Mouse (Mus musculus): Measurements from ENCODE around the gene 4931414P19Rik. TPM values are rescaled to one million over a fixed set of nuclear protein-coding genes. Genes with fewer than 3 reads are reported as not detected.

The 4931414P19Rik gene
- 5.3 TPM in 2 replicates for total RNA-seq (2017)

GRCm38 (mm10) chr14:54605752-54606321 lies at the start of gene 4931414P19Rik:
Gene 4931414P19Rik, minus strand, starts transcription at chr14:54605993.
- peak; percentile 19; the same call in 1 of the 2 replicates for ATAC-seq (replicated peaks; ENCODE audit: low read depth, poor library complexity, severe bottlenecking)

- ATAC-seq (replicated peaks; ENCODE audit: low read depth, poor library complexity, severe bottlenecking), result peak; percentile 95
These were observed 47.7 kb upstream of the 4931414P19Rik start for GRCm38 (mm10) chr14:54653496-54653895.

GRCm38 (mm10) chr14:54652787-54653186 lies 47.0 kb upstream of the 4931414P19Rik start:
- ATAC-seq (replicated peaks; ENCODE audit: low read depth, poor library complexity, severe bottlenecking), result no peak

GRCm38 (mm10) chr14:54651556-54651955 lies 45.8 kb upstream of the 4931414P19Rik start:
- ATAC-seq (replicated peaks; ENCODE audit: low read depth, poor library complexity, severe bottlenecking), result no peak

- ATAC-seq (replicated peaks; ENCODE audit: low read depth, poor library complexity, severe bottlenecking), result peak; percentile 65
These were observed 45.0 kb upstream of the 4931414P19Rik start for GRCm38 (mm10) chr14:54650621-54651454.

GRCm38 (mm10) chr14:54647900-54648299 lies 42.1 kb upstream of the 4931414P19Rik start:
- no peak for ATAC-seq (replicated peaks; ENCODE audit: low read depth, poor library complexity, severe bottlenecking)

GRCm38 (mm10) chr14:54646898-54647636 lies 41.3 kb upstream of the 4931414P19Rik start:
- no peak for ATAC-seq (replicated peaks; ENCODE audit: low read depth, poor library complexity, severe bottlenecking)

- ATAC-seq (replicated peaks; ENCODE audit: low read depth, poor library complexity, severe bottlenecking), result no peak
These were observed 40.7 kb upstream of the 4931414P19Rik start for GRCm38 (mm10) chr14:54646455-54646854.

GRCm38 (mm10) chr14:54644294-54644693 lies 38.5 kb upstream of the 4931414P19Rik start:
- no peak for ATAC-seq (replicated peaks; ENCODE audit: low read depth, poor library complexity, severe bottlenecking)

- ATAC-seq (replicated peaks; ENCODE audit: low read depth, poor library complexity, severe bottlenecking), result no peak
These were observed 37.2 kb upstream of the 4931414P19Rik start for GRCm38 (mm10) chr14:54643011-54643410.

GRCm38 (mm10) chr14:54642224-54642944 lies 36.6 kb upstream of the 4931414P19Rik start:
- ATAC-seq (replicated peaks; ENCODE audit: low read depth, poor library complexity, severe bottlenecking), result no peak

- ATAC-seq (replicated peaks; ENCODE audit: low read depth, poor library complexity, severe bottlenecking), result peak; percentile 76
These were observed 35.6 kb upstream of the 4931414P19Rik start, which contains the start of gene Cdh24 for GRCm38 (mm10) chr14:54641305-54641969. Gene Cdh24, minus strand, starts transcription at chr14:54641364.

GRCm38 (mm10) chr14:54640946-54641304 lies 35.1 kb upstream of the 4931414P19Rik start, which contains the start of gene Gm17606:
Gene Gm17606, plus strand, starts transcription at chr14:54640952.
- no peak for ATAC-seq (replicated peaks; ENCODE audit: low read depth, poor library complexity, severe bottlenecking)

- no peak for ATAC-seq (replicated peaks; ENCODE audit: low read depth, poor library complexity, severe bottlenecking)
These were observed 34.3 kb upstream of the 4931414P19Rik start for GRCm38 (mm10) chr14:54640121-54640520.

GRCm38 (mm10) chr14:54638210-54638609 lies 32.4 kb upstream of the 4931414P19Rik start:
- ATAC-seq (replicated peaks; ENCODE audit: low read depth, poor library complexity, severe bottlenecking), result no peak

- ATAC-seq (replicated peaks; ENCODE audit: low read depth, poor library complexity, severe bottlenecking), result 0 out of 2 replicates have a peak, but pooled peaks have one; percentile 15
These were observed 31.2 kb upstream of the 4931414P19Rik start for GRCm38 (mm10) chr14:54636954-54637353.

- 0 out of 2 replicates have a peak, but pooled peaks have one; percentile 20 for ATAC-seq (replicated peaks; ENCODE audit: low read depth, poor library complexity, severe bottlenecking)
These were observed 28.4 kb upstream of the 4931414P19Rik start for GRCm38 (mm10) chr14:54634182-54634581.

- no peak for ATAC-seq (replicated peaks; ENCODE audit: low read depth, poor library complexity, severe bottlenecking)
These were observed 26.5 kb upstream of the 4931414P19Rik start for GRCm38 (mm10) chr14:54632252-54632651.

- no peak for ATAC-seq (replicated peaks; ENCODE audit: low read depth, poor library complexity, severe bottlenecking)
These were observed 25.4 kb upstream of the 4931414P19Rik start for GRCm38 (mm10) chr14:54631240-54631599.
